Mouse (Mus musculus) T-cell, adult 2 months (primary cell): Measurements from ENCODE around the gene Ano4.
"Not testable (repeated sequence)": the region's sequence is repeated elsewhere in the genome, so short reads cannot be mapped to it uniquely, and the experiment has no call there.

Experiments
- DNase-seq: peaks from one replicate; pipeline ENCODE4 v3.0.0; 2022; ENCODE audit warnings: low spot score

Gene Ano4

GRCm38 (mm10) chr10:89149166-89149565 is 195.4 kb downstream of the Ano4 start:
- no peak for DNase-seq

GRCm38 (mm10) chr10:89121391-89121790 is 223.2 kb downstream of the Ano4 start:
- no peak for DNase-seq

DNA sequence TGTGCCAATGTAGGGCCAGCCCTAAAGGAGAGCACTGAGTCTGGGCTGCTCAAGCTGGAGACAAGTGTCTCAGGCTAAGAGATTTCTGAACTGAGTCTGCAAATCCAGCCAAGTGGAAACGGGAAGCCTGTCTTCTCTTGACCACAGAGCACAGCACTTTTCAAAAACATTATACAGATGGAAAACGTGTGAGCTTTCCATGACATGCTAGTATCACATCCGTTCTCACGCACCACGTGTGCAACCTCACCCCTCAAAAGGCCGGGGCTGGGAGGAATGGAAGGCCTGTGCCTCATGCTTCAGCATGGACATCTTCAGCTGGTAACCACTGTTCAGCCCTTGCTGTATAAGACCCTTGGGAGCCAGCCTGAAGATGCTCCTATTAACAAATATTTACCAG is 230.2 kb downstream of the Ano4 start:
- no peak for DNase-seq

- no peak for DNase-seq
These were observed 233.1 kb downstream of the Ano4 start for GRCm38 (mm10) chr10:89111466-89111865.

GRCm38 (mm10) chr10:89110917-89111316 is 233.6 kb downstream of the Ano4 start:
- DNase-seq = no peak

DNA sequence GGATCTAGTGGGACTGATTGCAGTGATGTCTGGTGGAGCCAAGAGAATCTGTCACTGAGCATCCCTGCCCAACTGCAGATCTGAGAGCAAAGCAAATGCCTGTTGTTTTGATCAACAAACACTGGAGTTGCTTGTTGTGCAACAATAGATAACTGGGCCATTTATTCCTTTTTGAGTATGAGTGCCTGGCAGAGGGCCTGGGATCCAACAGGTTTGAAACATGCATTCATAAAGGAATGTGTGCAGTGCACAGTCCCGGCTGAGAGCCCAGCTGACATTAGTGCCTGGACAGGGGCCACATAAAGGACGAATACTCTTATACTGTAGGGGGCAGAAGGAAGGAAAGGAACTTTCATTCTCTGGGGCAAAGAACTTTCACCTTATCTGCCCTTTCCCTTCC is 241.0 kb downstream of the Ano4 start:
- DNase-seq = no peak

DNA sequence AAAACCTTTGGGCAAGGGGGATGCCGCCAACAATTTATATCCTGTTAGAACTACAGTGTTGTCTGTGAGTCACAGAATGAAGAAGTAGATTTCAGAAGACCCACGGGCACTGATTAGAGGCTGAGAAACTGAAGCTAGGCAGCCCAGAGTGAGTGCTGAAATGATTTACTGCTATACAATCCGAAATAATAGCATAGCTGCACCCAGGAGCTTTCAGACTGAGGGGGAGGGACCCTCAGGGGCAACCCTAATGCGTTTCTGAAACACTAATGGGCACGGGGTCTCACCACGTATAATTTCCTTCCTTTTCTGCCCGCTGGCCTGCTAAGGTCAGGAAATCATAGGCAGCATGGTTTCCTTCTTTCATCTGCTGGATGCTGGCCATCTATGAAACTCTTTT is 242.5 kb downstream of the Ano4 start:
- no peak for DNase-seq

- no peak for DNase-seq
These were observed 246.4 kb downstream of the Ano4 start for GRCm38 (mm10) chr10:89098183-89098582.

- DNase-seq = no peak
These were observed 252.1 kb downstream of the Ano4 start for GRCm38 (mm10) chr10:89092350-89093040.

DNA sequence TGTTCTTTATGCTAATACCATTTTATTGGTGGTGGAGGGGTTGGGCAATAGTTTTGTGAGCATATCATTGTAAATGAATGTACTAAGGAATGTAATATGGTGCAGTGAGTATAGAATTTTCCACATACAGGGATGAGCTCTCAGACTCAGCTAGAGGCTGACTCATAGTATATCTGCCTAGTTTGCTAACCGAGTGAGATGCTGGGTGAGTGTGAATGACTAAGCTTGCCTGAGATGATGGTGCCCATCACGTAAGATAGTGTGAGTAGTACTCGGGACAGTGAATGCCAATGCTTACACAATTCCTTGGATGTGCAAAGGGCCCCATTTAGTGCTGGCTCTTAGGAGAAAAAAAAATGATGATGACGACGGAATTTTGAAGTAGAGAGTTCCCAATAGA is 267.1 kb downstream of the Ano4 start:
- no peak for DNase-seq

- DNase-seq = no peak
These were observed 288.7 kb downstream of the Ano4 start for GRCm38 (mm10) chr10:89055891-89056290.

DNA sequence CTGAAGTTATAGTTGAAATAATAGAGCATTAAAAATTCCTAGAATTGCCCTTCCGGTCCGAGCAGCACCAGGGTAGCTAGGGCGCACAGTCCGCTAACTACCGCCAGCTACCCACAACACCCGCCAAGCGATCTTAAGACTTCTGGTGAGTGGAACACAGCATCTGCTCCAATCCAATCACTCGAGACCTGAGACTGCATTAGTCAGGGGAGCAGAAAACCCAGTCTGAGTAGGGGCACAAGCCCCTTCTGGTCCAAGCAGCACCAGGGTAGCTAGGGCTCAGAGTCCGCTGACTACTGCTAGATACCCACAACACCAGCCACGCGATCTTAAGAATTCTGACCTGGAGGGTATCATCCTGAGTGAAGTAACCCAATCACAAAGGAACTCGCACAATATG is 299.6 kb downstream of the Ano4 start:
- not testable (repeated sequence) for DNase-seq

- DNase-seq = no peak
These were observed 300.4 kb downstream of the Ano4 start for GRCm38 (mm10) chr10:89044166-89044565.

DNA sequence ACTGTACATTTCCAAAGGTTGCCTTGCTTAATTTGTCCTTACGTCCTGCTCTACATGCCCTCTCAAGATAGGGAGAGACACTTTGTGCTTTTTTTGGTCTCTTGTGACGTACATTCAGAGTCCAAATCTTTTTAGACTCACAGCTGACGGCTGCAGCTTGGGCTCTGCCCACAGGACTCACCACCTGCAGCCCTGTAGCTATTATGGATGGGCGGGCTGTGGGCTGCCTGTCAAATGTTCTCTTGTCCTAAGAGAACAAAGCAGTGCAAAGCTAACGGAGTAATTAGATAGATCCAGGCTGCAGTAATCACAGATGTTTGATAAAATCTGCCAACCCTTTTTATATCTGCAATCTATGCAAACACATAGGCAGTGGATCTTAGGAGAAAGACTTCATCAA is 325.6 kb downstream of the Ano4 start:
- DNase-seq = no peak

- no peak for DNase-seq
These were observed 336.3 kb downstream of the Ano4 start for GRCm38 (mm10) chr10:89008303-89008702.

GRCm38 (mm10) chr10:89004518-89004917 is 340.0 kb downstream of the Ano4 start:
- no peak for DNase-seq

- no peak for DNase-seq
These were observed 357.6 kb downstream of the Ano4 start for GRCm38 (mm10) chr10:88986925-88987324.

DNA sequence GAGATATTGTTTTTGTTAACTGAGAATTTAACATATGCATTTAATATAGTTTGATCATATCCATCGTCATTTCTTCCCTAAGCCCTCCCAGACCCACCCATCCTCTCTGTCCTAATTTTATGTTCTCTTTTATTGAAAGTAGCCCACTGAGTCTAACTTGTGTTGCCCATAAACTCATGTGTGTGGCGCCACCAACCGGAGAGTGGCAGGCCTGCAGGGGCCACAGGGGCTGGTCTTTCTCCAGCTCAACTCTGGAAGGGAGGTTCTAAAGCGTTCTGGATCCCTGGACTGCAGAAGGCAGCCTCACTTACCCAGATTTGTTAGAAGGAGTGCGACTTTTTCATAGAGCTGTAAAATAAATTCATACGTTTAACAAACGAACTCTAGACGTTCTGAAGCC is 361.1 kb downstream of the Ano4 start:
- DNase-seq = no peak

DNA sequence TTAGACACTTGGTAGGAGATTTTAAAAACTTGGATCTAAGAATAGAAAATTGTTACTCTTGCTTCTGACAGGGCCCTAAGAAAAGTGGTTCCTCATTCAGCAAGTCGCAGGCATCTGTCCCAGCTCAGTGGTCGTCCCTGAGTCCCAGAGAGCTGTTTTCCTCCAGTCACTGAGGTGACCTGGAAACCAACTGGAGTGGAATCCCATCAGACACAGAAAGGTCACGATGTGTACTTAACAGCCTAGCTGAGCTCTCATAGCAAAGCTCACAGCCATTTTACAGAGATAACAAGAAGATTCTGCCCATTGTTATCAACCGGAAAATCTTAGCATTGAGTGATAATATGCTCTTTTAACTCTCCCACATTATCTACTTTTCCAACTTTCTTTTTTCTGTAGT is 365.1 kb downstream of the Ano4 start:
- DNase-seq = no peak

DNA sequence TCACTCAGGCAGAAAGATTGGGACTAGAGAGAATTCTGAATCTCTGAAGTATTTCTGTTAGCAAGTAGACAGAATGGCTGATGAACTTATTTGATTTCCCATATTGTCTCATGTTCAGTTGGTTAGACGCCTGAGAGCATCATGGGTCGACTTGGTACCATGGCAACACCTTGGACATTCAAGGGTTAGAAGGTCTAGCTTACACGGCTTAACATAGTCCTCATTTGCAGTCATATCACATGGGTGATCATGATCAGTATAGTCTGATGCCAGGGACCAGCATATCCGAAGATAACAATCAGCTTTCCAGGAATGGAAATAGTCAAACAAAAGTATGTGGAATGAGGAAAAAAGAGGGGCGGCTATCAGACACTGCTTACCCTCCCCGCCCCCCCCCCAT is 365.6 kb downstream of the Ano4 start:
- DNase-seq = no peak

DNA sequence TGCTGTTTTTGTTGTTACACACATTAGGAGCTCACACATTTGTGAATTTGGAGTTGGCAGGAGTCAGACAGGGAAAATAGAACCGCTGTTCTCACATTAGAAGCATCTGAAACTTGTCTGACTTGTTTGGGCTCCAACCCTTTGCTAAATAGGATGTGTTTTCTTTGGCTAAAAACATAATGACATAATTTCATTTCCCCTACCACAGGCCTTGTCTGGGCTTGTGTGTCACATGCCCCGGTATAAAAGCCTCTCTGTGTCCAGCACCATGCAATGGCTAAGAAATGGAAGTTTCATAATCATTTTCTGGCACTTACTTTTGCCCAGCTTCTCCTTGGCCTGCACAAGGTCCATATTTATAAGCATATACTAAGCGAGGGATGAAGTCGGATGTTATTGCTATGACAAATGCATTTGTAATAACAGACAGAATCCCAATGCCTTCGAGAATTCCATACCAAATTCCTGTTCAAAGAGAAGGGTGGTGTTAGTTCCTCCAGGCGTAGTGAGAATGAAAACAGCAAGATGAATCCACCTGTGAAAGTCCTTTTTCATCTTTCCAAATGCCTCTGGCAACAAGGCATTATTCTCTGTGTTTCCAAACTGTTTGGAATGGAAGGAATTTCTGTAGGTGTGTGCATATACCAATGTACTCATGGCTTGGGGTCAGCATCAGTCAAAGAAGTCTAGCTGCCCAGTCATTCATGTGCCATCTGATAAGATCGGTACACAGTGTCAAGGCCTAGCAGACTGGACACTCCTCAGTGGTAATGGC is 373.4 kb downstream of the Ano4 start:
- DNase-seq = no peak

- no peak for DNase-seq
These were observed 376.0 kb downstream of the Ano4 start for GRCm38 (mm10) chr10:88968586-88968985.

DNA sequence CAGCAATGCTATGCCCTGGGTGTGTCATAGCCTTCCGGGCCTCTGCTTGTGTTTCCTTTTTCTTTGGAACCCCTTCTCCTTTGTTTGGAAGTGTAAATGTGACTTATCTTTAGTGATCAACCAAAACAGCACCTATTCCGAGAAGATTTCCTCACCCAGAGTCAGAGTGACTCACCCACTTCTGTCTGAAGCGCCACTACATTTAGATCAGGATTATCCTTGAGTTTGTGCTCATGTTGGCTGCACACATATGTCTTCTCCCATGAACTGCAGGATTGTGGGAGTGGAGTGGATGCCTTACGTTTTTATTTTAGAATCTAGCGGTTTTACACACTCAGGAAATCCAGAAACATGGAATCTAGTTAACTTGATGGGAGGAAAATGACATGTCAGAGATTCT is 383.8 kb downstream of the Ano4 start:
- DNase-seq = no peak

GRCm38 (mm10) chr10:88950297-88950653 is 394.3 kb downstream of the Ano4 start:
- DNase-seq = no peak
